Mouse (Mus musculus) natural killer cell, adult 2 months (primary cell): Measurements from ENCODE around the gene Tspan18.

ENCODE experiments used
- DNase-seq, 2 experiments: peaks; one replicate each; pipeline ENCODE4 v3.0.0; 2022; ENCODE audit warnings: low spot score in 2 of 2

The Tspan18 gene

DNA sequence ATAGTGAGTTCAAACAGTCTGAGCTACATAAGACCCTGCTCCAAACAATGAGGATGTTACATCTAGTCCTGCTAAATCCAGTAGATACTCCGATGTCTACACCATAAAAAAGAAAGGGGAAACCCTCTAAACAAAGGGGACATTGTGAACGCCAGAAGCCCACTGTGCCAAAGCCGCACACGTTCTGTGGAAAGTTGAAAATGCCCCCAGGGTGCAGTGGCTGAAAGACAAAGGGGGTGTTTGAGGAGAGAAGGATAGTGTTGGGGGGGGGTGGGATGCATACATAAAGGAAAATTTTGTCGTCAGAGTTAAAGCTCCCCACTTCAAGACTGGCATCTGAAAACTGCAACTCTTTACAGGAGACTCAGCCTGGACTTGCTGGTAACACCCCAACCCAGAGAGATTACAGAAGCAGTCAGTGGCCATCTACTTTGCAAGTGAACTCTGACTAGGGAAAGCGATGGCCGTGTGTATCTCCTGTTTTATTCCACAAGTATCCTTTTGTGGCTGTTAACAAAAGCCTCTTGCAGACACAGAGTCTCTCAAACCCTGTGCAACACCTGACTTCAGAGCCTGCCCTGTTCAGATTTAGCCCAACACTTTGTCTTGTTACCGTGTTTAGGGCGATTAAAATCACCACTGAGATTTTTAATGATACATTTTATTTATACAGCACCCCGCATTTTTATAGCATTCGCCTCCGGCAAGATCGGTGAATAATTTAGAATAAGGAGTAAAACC lies 42.9 kb downstream of the Tspan18 start:
- no peak for DNase-seq

DNA sequence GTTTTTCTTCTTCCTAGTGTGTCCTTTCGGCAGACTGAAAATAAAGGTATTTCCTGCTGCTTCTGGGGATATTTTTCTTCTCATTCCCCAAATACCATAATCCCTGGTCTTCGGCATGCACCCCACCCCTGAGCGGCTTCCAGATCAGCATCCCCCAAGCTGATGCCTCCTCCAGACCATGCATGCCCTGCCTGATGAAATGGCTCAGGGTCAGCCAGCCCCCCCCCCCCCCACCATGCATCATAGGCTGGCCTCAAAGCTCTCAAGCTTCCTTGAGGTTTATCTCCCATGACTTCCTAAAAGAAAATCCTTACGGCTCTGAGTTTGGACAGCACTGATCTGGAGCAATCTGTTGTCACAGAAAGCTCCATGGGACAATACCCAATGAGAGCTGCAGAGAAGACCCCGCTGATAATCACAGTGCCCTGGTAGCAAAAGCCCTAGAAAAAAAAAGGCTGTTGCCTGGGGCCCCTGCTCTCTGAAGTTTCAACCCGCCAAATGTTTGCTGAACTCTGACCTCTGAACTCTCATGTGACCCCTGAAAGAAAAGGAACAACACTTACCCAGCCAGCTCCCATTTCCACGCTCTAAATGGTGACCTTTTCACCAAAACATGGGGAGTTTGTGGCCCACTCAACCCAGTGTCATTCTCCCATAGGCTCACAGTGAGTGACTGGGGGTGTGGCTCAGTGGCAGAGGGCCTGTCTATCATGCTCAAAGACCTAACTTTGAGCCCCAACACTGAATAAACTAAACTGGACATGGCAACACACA lies 43.8 kb downstream of the Tspan18 start:
- DNase-seq = no peak

GRCm38 (mm10) chr2:93289161-93289560 lies 45.1 kb downstream of the Tspan18 start:
- no peak for DNase-seq

DNA sequence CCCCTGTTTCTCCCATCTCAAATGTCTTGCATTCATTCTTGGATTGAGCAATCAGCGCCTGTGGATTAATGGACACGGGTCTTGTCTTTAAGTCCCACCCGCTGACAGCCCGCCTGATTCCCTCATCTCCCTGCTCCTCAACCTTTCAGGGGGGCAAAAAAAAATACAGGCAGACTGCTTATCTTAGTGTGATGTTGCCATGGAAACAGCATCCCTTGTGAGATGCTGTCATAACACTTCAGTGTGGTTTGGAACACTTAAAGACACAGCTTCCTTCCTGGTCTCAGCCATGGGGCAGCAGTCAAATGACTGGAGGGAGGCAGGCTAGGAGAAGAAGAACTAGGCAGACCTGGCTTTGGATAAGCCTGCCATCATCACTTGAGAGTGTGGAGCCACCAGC lies 47.0 kb downstream of the Tspan18 start:
- no peak for DNase-seq

GRCm38 (mm10) chr2:93286742-93287141 lies 47.6 kb downstream of the Tspan18 start:
- no peak for DNase-seq

GRCm38 (mm10) chr2:93286321-93286720 lies 48.0 kb downstream of the Tspan18 start:
- DNase-seq = no peak

GRCm38 (mm10) chr2:93285842-93286241 lies 48.5 kb downstream of the Tspan18 start:
- no peak for DNase-seq

- DNase-seq = no peak
Measured at GRCm38 (mm10) chr2:93284625-93285024, 49.7 kb downstream of the Tspan18 start.

- no peak for DNase-seq
Measured at GRCm38 (mm10) chr2:93283481-93284293, 50.6 kb downstream of the Tspan18 start.

DNA sequence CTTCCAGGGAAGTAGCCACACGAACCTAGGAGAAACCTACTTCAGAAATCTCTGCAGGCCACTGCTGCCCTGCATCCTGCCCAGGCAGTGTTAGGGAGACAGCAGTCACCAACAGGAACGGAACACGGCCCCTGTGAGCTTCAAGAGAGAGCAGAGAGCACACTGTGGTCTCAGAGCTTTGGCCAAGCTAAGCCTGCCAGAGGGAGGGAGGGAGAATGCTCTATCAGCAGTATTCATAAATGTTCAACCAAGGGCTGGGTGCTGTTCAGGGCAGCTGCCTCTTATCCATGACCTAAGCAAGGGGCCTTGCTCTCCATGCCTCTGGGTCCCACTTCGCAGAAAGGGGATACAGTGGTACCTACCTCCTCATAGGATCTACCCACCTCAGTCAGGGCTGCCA lies 51.7 kb downstream of the Tspan18 start:
- DNase-seq = no peak

- no peak for DNase-seq
Measured at GRCm38 (mm10) chr2:93281466-93281865, 52.8 kb downstream of the Tspan18 start.

DNA sequence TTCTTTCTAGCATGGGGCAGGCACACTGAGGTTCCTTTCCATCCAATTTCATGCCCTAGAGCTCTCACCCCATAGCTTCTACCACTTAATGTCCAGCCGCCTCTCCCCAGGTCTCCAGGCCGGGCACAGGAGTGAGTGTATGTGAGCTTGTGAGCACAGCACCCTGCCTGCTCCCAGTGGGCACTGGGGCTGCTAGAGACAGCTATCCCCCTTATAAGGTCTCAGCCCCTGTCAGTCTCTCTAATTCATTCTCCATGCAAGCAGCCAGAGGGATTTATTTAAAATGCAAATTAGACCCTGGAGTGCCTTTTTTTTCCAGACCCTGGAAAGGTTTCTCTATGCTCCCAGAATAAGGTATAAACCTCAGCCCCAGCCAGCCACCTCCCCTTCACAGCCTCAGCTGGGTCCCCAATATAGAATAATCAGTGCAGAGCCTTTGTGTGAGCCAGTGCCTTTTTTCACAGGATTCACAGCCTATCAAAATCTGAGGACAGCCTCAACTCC lies 54.1 kb downstream of the Tspan18 start:
- no peak for DNase-seq

DNA sequence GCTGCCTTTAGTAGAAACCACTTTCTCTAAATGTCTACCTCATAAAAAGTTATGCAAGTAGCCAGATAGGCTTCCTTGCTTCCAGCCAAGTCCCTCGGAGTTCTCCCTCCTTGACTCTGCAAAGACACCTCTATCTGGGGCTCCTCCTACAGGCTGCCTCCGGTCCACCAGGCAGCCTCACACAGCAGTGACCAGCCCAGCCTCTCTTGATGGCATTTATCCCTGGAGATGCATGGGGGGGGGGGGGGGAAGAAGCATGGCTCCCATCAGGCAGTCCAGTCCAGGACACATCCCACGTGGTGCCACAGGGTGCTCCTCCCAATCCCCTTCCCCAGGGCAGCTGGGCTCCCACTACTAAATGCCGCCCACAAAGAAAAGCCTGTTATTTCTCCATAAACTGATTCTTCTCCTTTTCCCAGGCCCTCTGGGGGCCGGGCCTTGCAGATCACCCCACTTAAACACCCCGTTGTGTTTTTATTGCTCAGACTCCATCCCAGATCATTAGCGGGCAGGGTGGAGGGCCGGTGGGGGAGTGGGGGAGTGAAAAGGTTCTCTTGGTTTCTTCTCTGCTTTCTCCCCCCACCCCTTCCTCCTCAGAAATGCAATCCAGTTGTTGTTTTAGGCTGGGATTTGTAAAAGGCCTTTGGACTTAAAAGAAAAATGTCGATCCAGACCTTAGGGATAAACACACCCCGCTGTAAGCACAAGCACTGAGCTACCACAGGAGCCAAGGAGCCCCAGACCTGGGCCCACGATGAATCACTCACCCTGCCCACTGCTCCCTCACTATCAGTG lies 55.9 kb downstream of the Tspan18 start:
- no peak for DNase-seq

DNA sequence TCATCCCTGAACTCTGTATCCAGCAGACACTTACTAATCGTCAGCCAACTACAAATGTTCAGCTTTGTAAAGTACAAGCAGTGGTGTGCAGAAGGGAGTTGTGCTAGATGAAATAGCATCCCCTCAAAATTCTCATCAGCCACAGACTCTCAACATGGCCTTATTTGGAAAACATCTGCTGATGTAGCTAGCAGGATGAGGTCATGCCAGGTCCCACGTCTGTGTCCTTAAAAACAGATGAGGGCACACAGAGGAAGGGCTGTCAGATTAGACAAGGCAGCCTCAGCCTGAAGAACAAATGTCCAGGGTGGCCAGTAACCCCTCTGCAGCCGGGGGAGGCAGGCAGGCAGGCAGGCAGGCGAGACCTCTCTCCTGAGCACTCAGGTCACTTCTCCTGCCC lies 56.8 kb downstream of the Tspan18 start:
- no peak for DNase-seq

DNA sequence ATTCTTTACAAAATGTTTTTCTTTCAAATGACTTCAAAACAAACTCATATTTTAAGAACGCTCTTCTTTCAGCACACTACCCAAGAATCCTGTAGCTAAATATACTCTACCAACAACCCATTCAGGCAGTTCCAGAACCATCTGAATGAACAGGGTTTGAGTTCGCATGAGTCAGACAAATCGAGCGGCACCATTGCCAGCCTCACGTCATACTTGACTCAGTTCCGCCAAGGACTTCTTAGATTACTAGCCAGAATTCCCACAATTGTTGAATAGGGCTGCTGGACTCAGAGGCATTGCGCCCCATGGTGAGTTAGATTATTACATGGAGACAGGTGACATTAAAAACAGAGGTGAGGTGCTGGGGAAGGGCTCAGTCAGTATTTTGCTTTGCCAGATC lies 58.3 kb downstream of the Tspan18 start:
- DNase-seq = no peak

DNA sequence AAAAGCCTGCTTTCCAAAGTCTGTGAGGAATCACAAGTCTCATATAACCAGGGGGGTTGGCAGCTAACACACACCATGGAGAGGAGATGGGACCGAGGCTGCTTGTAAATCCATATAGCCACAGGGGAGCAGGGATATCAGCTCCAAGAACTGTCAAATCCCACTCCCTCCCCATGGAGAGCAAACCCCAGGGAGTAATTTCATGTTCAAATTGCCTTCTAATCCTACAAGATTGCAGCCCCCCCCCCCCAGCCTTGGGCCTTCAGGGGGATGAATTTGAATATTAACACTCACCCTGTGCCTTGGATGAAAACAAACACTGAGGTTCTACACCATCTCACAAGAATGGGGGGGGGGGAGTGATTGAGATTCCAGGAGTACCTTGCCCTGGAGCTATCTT lies 60.4 kb downstream of the Tspan18 start:
- DNase-seq = no peak

GRCm38 (mm10) chr2:93270083-93270482 lies 64.2 kb downstream of the Tspan18 start:
- DNase-seq = no peak

- no peak for DNase-seq
Measured at GRCm38 (mm10) chr2:93269611-93270010, 64.7 kb downstream of the Tspan18 start.

- DNase-seq = no peak
Measured at GRCm38 (mm10) chr2:93268711-93269270, 65.5 kb downstream of the Tspan18 start.

- DNase-seq = no peak
Measured at GRCm38 (mm10) chr2:93267791-93268190, 66.5 kb downstream of the Tspan18 start.

GRCm38 (mm10) chr2:93266565-93267169 lies 67.6 kb downstream of the Tspan18 start:
- no peak for DNase-seq
